Mouse (Mus musculus) midbrain, embryonic 10.5 days (tissue): Measurements from ENCODE around the gene Ankrd6. TPM values are rescaled to one million over a fixed set of nuclear protein-coding genes. Genes with fewer than 3 reads are reported as not detected.

Experiments
- DNase-seq: peaks from one replicate; pipeline ENCODE4 v3.0.0-alpha.2; 2017; ENCODE audit warnings: low spot score
- H3K27ac ChIP-seq: fragments of 300-500 bp; sonication (generic); replicated peaks from 2 replicates; pipeline ENCODE4 v1.5.1; 2016; ENCODE audit warnings: mild to moderate bottlenecking
- H3K27me3 ChIP-seq: fragments of 300-500 bp; sonication (generic); 2 replicates; pipeline ENCODE4 v1.6.1; 2016; ENCODE audit warnings: low read depth, mild to moderate bottlenecking; ENCODE audit not compliant: poor library complexity, severe bottlenecking
- H3K36me3 ChIP-seq: fragments of 300-500 bp; sonication (generic); 2 replicates; pipeline ENCODE4 v1.6.1; 2016; ENCODE audit warnings: mild to moderate bottlenecking, moderate library complexity
- H3K4me1 ChIP-seq: fragments of 300-500 bp; sonication (generic); 2 replicates; pipeline ENCODE4 v1.6.1; 2016
- H3K4me3 ChIP-seq: fragments of 300-500 bp; sonication (generic); 2 replicates; pipeline ENCODE4 v1.5.1; 2016; ENCODE audit warnings: mild to moderate bottlenecking, moderate library complexity
- H3K9me3 ChIP-seq: fragments of 300-500 bp; sonication (generic); replicated peaks from 2 replicates; pipeline ENCODE4 v1.6.1; 2016; ENCODE audit warnings: mild to moderate bottlenecking
- WGBS: fragments of 180-500 bp; shearing (Covaris S2); methylation state at CpG from one replicate; pipeline ENCODE4 v1.1.7; 2016; 5-methylcytosine and 5-hydroxymethylcytosine counted together
- polyA plus RNA-seq: library from polyadenylated mRNA; unstranded; fragments of >200 nt; fragmentation: Nextera tagmentation; extraction: Ambion mirVana; gene quantifications from 2 replicates; pipeline ENCODE4 v1.2.1, GENCODE M21; 2016

The Ankrd6 gene
- polyA plus RNA-seq, 1 experiment from 2014 or later = 23.7 TPM

GRCm38 (mm10) chr4:32939521-32939920 is 11.1 kb downstream of the Ankrd6 start:
- Histone ChIP-seq H3K9me3 (no peaks in the 10 kb centered on the region), H3K27ac (peak overlapping the region; percentile 39), H3K4me3 (no peak overlapping the region), H3K4me1 (peaks cover 13% of the 10 kb centered on the region), H3K36me3 (no peaks in the 10 kb centered on the region), H3K27me3 (no peaks in the 10 kb centered on the region)
- no peak for DNase-seq
- WGBS = 49% methylated on average over 4 of the region's 4 CpGs

- no peak overlapping the region for H3K27ac ChIP-seq
- 76% methylated on average over 9 of the region's 9 CpGs for WGBS
- H3K9me3 ChIP-seq = no peaks in the 10 kb centered on the region
- H3K27me3 ChIP-seq = no peaks in the 10 kb centered on the region
- no peak for DNase-seq
- no peaks in the 10 kb centered on the region for H3K36me3 ChIP-seq
- peaks cover 16% of the 10 kb centered on the region for H3K4me1 ChIP-seq
- no peak overlapping the region for H3K4me3 ChIP-seq
These were observed 13.8 kb downstream of the Ankrd6 start for GRCm38 (mm10) chr4:32936762-32937341.

DNA sequence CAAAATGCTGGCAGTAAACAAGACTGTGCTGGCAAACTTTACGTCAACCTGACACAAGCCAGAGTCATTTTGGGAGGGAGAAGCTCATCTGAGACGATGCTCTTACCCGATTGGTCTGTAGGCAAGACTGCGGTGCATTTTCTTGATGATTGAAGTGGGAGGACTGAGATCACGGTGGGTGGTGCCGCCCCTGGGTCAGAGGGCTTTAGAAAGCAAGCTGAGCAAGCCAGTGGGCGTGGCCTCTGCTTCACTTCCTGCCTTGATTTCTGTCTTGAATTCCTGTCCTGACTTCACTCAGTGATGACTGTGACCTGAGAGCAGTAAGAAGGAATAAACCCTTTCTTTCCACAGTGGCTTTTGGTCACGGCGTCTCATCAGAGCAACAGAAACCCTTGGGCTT is 18.6 kb downstream of the Ankrd6 start:
- 74% methylated on average over 9 of the region's 9 CpGs for WGBS
- no peaks in the 10 kb centered on the region for H3K9me3 ChIP-seq
- H3K27ac ChIP-seq = no peak overlapping the region
- peaks cover 4% of the 10 kb centered on the region for H3K4me1 ChIP-seq
- H3K36me3 ChIP-seq = no peaks in the 10 kb centered on the region
- no peak overlapping the region for H3K4me3 ChIP-seq
- DNase-seq = no peak
- no peaks in the 10 kb centered on the region for H3K27me3 ChIP-seq

DNA sequence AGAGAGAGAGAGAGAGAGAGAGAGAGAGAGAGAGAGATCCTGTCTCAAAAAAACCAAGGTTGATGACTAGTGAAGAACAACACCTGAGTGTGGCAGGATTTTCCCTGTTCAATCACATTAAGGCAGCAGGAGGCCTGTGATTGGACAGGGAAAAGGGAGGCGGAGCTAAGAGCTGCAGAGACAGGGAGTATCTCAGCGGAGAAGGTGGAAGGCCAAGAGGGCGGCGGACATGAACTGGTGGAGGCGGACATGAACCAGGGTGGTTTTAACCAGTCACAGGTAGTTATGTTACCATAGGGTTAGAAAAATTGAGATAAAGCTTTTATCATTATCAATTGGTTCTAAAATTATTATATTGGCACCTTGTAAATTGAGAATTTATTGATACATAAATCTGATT is 20.9 kb downstream of the Ankrd6 start:
- no peak overlapping the region for H3K27ac ChIP-seq

DNA sequence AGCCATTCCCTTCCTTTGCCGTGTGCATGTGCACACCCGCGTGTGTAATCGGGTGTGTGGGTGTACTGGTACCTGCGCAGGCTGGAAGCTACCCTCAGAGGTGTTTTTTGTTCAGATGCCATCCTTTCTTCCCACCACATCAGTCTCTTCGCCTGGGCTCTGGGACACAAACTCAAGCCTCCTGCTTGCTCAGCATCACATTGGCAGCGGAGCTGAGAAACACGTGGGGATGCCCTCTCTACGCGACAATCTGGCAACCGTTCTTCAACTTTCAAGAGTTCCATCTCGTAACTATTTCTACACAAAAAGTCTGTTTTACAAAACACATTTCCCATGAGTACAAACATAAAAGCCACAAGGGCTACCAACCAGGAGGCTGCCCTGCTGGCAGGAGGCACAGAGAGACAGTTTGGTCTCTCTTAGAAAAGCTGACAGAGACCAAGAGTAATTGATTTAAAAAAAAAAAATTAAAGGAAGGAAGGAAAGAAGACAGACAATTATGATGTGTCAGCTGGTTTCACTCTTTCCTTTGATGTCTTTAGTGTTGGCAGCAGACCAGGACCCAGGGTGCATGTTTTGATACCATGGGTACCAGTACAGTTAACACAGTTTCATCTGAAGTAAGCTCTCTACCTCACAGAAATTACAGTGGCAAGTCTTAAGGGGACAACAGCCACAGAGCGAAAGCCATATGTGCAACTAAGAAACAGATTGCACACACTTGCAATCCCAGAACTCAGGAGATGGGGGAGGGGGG is 21.8 kb downstream of the Ankrd6 start:
- Histone ChIP-seq H3K4me3 (no peak overlapping the region), H3K9me3 (no peaks in the 10 kb centered on the region), H3K4me1 (peaks cover 8% of the 10 kb centered on the region), H3K27me3 (no peaks in the 10 kb centered on the region), H3K27ac (no peak overlapping the region), H3K36me3 (no peaks in the 10 kb centered on the region)
- WGBS = 96% methylated on average over 13 of the region's 13 CpGs
- DNase-seq = no peak

More for the DNA sequence above, 20.9 kb downstream of the Ankrd6 start:
- no peaks in the 10 kb centered on the region for H3K27me3 ChIP-seq
- H3K4me3 ChIP-seq = no peak overlapping the region
- no peaks in the 10 kb centered on the region for H3K9me3 ChIP-seq
- no peak for DNase-seq
- WGBS = 93% methylated on average over 5 of the region's 5 CpGs
- no peaks in the 10 kb centered on the region for H3K36me3 ChIP-seq
- peaks cover 4% of the 10 kb centered on the region for H3K4me1 ChIP-seq

DNA sequence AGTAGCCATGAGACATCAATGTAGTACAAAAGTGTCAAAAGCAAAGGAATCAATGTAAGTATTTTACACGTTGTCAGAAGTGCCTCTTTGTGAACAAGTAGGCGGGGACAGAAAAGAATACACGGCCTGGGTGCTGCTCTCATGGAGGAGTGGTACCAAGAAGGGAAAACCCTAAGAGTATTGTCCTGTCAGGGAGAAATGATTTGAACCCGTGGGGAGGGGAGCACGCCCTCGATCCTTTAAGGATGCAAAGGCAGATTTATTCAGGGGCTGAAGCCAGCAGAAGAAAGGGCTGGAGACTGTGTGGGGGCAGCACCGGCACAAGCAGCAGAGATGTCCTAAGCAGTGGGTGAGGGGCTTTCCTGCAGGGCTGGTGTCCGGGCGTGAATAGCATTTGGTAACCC is 26.7 kb downstream of the Ankrd6 start:
- H3K4me1 ChIP-seq = peaks cover 54% of the 10 kb centered on the region
- no peaks in the 10 kb centered on the region for H3K36me3 ChIP-seq
- no peaks in the 10 kb centered on the region for H3K9me3 ChIP-seq
- H3K27me3 ChIP-seq = no peaks in the 10 kb centered on the region
- peak overlapping the region; percentile 52 for H3K4me3 ChIP-seq
- peak; percentile 67 for DNase-seq
- peak overlapping the region; percentile 94 for H3K27ac ChIP-seq
- 7% methylated on average over 9 of the region's 9 CpGs for WGBS

- H3K9me3 ChIP-seq = no peaks in the 10 kb centered on the region
- peaks cover 58% of the 10 kb centered on the region for H3K4me1 ChIP-seq
- no peaks in the 10 kb centered on the region for H3K36me3 ChIP-seq
- no peaks in the 10 kb centered on the region for H3K27me3 ChIP-seq
- WGBS = 5% methylated on average over 10 of the region's 10 CpGs
- DNase-seq = peak; percentile 90
- H3K27ac ChIP-seq = peak overlapping the region; percentile 94
- peak overlapping the region; percentile 52 for H3K4me3 ChIP-seq
These were observed 27.2 kb downstream of the Ankrd6 start for GRCm38 (mm10) chr4:32923436-32923835.

DNA sequence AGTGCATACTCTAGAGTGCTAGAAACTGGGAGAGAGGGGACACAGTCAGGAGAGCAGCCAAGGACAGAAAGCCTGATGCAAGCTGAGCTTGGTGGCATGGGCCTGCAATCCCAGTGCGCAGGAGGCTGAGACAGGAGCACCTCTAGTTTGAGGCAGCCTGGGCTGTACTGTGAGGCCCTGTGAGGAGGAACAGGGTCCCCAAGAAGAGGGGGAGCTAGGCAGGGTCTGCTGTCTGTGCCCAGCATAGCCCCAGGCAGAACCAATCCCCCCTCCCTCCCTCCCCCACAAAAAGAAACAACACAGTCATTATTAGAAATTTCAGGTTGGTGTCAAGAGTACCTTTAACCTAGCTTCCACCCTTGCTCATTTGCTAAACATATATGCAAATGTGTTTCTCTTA is 27.8 kb downstream of the Ankrd6 start:
- H3K4me3 ChIP-seq = peak overlapping the region; percentile 52
- peaks cover 64% of the 10 kb centered on the region for H3K4me1 ChIP-seq
- 75% methylated on average over 1 of the region's 1 CpGs for WGBS
- DNase-seq = peak; percentile 45
- no peaks in the 10 kb centered on the region for H3K36me3 ChIP-seq
- H3K27me3 ChIP-seq = no peaks in the 10 kb centered on the region
- H3K9me3 ChIP-seq = no peaks in the 10 kb centered on the region
- peak overlapping the region; percentile 94 for H3K27ac ChIP-seq

DNA sequence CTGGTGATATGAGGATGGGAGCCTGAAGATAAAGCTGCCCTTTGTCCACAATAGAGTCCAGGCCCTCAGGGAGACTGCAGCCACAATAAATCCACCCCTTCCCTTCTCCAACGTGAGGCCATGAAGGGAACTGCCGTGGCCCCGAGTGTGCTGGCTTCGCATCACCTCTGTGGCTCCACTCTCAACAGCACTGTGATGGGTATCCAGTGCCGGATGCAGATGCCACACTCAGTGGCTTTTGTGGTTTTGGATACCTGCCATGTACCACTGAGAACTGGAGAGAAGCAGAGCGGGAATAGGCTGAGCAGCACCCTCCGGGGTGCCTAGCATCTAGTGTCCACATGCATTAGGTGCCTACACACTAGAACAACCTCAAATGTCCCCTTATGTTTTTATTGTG is 29.8 kb downstream of the Ankrd6 start:
- Histone ChIP-seq H3K27ac (peak overlapping the region; percentile 94), H3K9me3 (no peaks in the 10 kb centered on the region), H3K36me3 (no peaks in the 10 kb centered on the region), H3K4me1 (peaks cover 84% of the 10 kb centered on the region), H3K27me3 (no peaks in the 10 kb centered on the region), H3K4me3 (peak overlapping the region; percentile 22; the same call in 1 of the 2 replicates)
- 77% methylated on average over 7 of the region's 7 CpGs for WGBS
- no peak for DNase-seq

GRCm38 (mm10) chr4:32918571-32918970 is 32.1 kb downstream of the Ankrd6 start:
- 62% methylated on average over 5 of the region's 5 CpGs for WGBS
- Histone ChIP-seq H3K4me3 (no peak overlapping the region), H3K9me3 (no peaks in the 10 kb centered on the region), H3K27me3 (no peaks in the 10 kb centered on the region), H3K4me1 (peaks cover 85% of the 10 kb centered on the region), H3K27ac (peak overlapping the region; percentile 67), H3K36me3 (peaks cover 5% of the 10 kb centered on the region)
- DNase-seq = no peak

- no peak for DNase-seq
- no peak overlapping the region for H3K4me3 ChIP-seq
- 60% methylated on average over 6 of the region's 6 CpGs for WGBS
- peaks cover 68% of the 10 kb centered on the region for H3K4me1 ChIP-seq
- peak overlapping the region; percentile 67 for H3K27ac ChIP-seq
- no peaks in the 10 kb centered on the region for H3K9me3 ChIP-seq
- peaks cover 10% of the 10 kb centered on the region for H3K36me3 ChIP-seq
- H3K27me3 ChIP-seq = no peaks in the 10 kb centered on the region
These were observed 33.8 kb downstream of the Ankrd6 start for GRCm38 (mm10) chr4:32916689-32917385.

DNA sequence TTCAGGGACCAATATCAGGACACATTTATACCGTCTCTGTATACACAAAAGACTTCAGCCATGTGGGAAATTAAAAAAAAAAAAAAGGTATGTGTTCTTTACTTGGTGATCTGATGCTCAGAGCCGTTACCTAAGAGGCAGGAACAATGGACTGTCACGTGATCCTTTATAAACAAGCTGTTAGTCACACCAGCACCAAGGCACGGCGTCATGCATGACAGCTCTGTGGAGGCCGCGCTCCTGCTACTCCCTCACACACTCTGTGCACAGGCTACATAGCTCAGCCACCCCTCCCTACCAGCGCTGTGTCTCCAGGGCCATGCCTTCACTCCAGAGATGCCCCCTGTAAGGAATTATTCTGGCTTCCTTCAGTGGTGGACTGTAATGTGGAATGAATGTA is 34.7 kb downstream of the Ankrd6 start:
- peak; percentile 34 for DNase-seq
- H3K27me3 ChIP-seq = no peaks in the 10 kb centered on the region
- no peaks in the 10 kb centered on the region for H3K9me3 ChIP-seq
- H3K4me1 ChIP-seq = peaks cover 59% of the 10 kb centered on the region
- no peak overlapping the region for H3K4me3 ChIP-seq
- peak overlapping the region; percentile 67 for H3K27ac ChIP-seq
- 45% methylated on average over 8 of the region's 8 CpGs for WGBS
- H3K36me3 ChIP-seq = peaks cover 10% of the 10 kb centered on the region

- Histone ChIP-seq H3K36me3 (peaks cover 16% of the 10 kb centered on the region), H3K27ac (no peak overlapping the region), H3K4me3 (no peak overlapping the region), H3K9me3 (no peaks in the 10 kb centered on the region), H3K4me1 (no peaks in the 10 kb centered on the region), H3K27me3 (no peaks in the 10 kb centered on the region)
- DNase-seq = no peak
- WGBS = 100% methylated on average over 1 of the region's 1 CpGs
These were observed 40.6 kb downstream of the Ankrd6 start for GRCm38 (mm10) chr4:32909996-32910395.
